14 mouse cellular contexts compared by ENCODE assay signal in the genomic region with DNA sequence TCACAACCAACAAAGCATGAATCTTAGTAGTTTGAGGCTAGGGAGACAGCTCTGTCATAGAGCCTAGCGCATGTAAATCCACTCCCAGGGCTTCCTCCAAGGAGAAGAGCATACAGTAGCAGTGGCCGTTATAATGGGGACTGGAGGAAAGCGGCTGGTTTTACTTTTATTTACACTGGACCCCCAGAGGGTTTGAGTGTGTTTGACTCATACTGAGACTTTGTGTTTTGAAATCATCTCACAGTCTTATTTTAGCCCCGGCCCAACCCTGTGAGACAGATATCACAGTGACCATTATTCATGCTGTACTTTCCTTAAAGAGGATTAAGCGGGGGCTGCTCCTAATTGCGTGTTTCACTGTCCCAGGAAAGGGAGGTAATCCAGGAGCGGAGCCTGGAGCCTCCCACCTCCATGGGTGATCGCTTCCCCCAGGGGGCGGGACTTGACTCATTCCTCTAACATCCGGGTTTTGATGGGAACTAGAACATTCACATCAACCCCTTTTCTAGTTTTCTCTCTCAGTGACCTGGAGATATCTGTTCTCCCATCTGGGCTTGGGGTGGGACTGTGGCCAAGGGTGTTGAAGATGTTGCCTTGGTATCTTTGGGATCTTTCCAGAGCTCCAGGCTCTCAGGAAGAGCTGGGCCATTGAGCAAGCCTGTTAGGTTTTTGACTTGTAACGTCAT. TPM values are rescaled to one million over a fixed set of nuclear protein-coding genes. Genes with fewer than 3 reads are reported as not detected.
DNase-seq lines count a peak whose midpoint lies in the region; ATAC-seq and TF ChIP-seq lines count a peak whose summit lies in the region.
"Had no signal": no experiment of that assay in that cellular context is flagged by ENCODE, and none has a peak within 500 bp of the region (broad histone marks: within the 10 kb centered on the region; RNA-seq: fewer than 3 reads in every experiment).

No protein-coding gene starts in this region.

- DNase-seq in testis, postnatal 10 days (ENCODE audit: low spot score): peak; percentile 58
- no peak for DNase-seq in testis, postnatal 14 days (ENCODE audit: low spot score)
- DNase-seq in adrenal gland, postnatal 36 days: peak; percentile 22 to 45
- peak; percentile 34 for DNase-seq in stomach, postnatal 0 days (ENCODE audit: low spot score)
- DNase-seq in cerebellum, adult 8-10 months: no peak
- no peak for DNase-seq in urinary bladder, postnatal 10 days (ENCODE audit: low spot score)
- DNase-seq: cerebellum, adult 11 months had no signal

- no peak overlapping the region for H3K9ac ChIP-seq in intestine, embryonic 16.5 days (ENCODE audit: low read depth, low read length)
- no peak overlapping the region for H3K9ac ChIP-seq in intestine, postnatal 0 days (ENCODE audit: low read depth, low read length)
- no peak overlapping the region for H3K9ac ChIP-seq in stomach, postnatal 0 days (ENCODE audit: low read length)
- H3K9ac ChIP-seq: liver, embryonic 14.5 days had no signal

- peaks cover 23% of the 10 kb centered on the region for H3K4me1 ChIP-seq in intestine, embryonic 16.5 days (ENCODE audit: control insufficient read depth, insufficient read depth, low read length)
- 0 out of 2 replicates have a peak, but pooled peaks cover 3% of the 10 kb centered on the region for H3K4me1 ChIP-seq in intestine, postnatal 0 days (replicated peaks; ENCODE audit: control insufficient read depth, insufficient read depth, low read length)
- H3K4me1 ChIP-seq in stomach, postnatal 0 days (replicated peaks; ENCODE audit: control insufficient read depth, insufficient read depth): peaks cover 2% of the 10 kb centered on the region; the same call in 1 of the 2 replicates

- H3K9me3 ChIP-seq in intestine, embryonic 16.5 days (ENCODE audit: control insufficient read depth, low read length): no peaks in the 10 kb centered on the region
- no peaks in the 10 kb centered on the region for H3K9me3 ChIP-seq in intestine, postnatal 0 days (ENCODE audit: control insufficient read depth)
- H3K9me3 ChIP-seq in stomach, postnatal 0 days (ENCODE audit: control insufficient read depth, low read length): no peaks in the 10 kb centered on the region

- peak overlapping the region; percentile 61 for H3K27ac ChIP-seq in intestine, embryonic 16.5 days (ENCODE audit: low read length)
- H3K27ac ChIP-seq in intestine, postnatal 0 days (ENCODE audit: low read depth, low read length): no peak overlapping the region
- H3K27ac ChIP-seq in stomach, postnatal 0 days (replicated peaks): peak overlapping the region; percentile 46; the same call in 1 of the 2 replicates
- H3K27ac ChIP-seq: liver, embryonic 14.5 days had no signal

- no peak overlapping the region for H3K4me3 ChIP-seq in intestine, embryonic 16.5 days (ENCODE audit: low read length)
- H3K4me3 ChIP-seq in intestine, postnatal 0 days (ENCODE audit: low read depth, low read length): no peak overlapping the region
- H3K4me3 ChIP-seq in stomach, postnatal 0 days (ENCODE audit: low read depth, low read length): no peak overlapping the region
- H3K4me3 ChIP-seq: erythroblast, embryonic 14.5 days had no signal

- TF ChIP-seq EP300 in stomach, postnatal 0 days (optimal IDR thresholded peaks at IDR 0.05): no peak

- 51% methylated on average over 11 of the region's 11 CpGs for WGBS in intestine, embryonic 16.5 days
- 48% methylated on average over 11 of the region's 11 CpGs for WGBS in intestine, postnatal 0 days
- 39% methylated on average over 11 of the region's 11 CpGs for WGBS in stomach, postnatal 0 days

- H3K4me2 ChIP-seq in intestine, embryonic 16.5 days (ENCODE audit: low read depth, low read length): no peak overlapping the region
- H3K4me2 ChIP-seq in intestine, postnatal 0 days (replicated peaks; ENCODE audit: low read depth): no peak overlapping the region
- no peak overlapping the region for H3K4me2 ChIP-seq in stomach, postnatal 0 days (replicated peaks; ENCODE audit: low read depth)

- H3K27me3 ChIP-seq in intestine, embryonic 16.5 days (replicated peaks; ENCODE audit: control insufficient read depth, insufficient read depth, low read length): no peaks in the 10 kb centered on the region
- no peaks in the 10 kb centered on the region for H3K27me3 ChIP-seq in intestine, postnatal 0 days (replicated peaks; ENCODE audit: control insufficient read depth, insufficient read depth, low read length)
- H3K27me3 ChIP-seq in stomach, postnatal 0 days (ENCODE audit: control insufficient read depth, insufficient read depth, low read length): no peaks in the 10 kb centered on the region

- no peaks in the 10 kb centered on the region for H3K36me3 ChIP-seq in intestine, embryonic 16.5 days (ENCODE audit: control insufficient read depth, insufficient read depth, low read length)
- H3K36me3 ChIP-seq in intestine, postnatal 0 days (ENCODE audit: control insufficient read depth, insufficient read depth): no peaks in the 10 kb centered on the region
- no peaks in the 10 kb centered on the region for H3K36me3 ChIP-seq in stomach, postnatal 0 days (ENCODE audit: control insufficient read depth, insufficient read depth, low read length)

- ATAC-seq in intestine, embryonic 16.5 days: no peak
- ATAC-seq in intestine, postnatal 0 days: no peak
- peak; percentile 24; the same call in 1 of the 2 replicates for ATAC-seq in stomach, postnatal 0 days (ENCODE audit: low FRiP score, low TSS enrichment)
- ATAC-seq: activated CD4-positive, CD25-positive, alpha-beta regulatory T cell, adult 4 months had no signal

- no peak for TF ChIP-seq CTCF in intestine, postnatal 0 days (IDR thresholded peaks at IDR 0.05; ENCODE audit: low read depth)
- TF ChIP-seq CTCF in stomach, postnatal 0 days (IDR thresholded peaks at IDR 0.05; ENCODE audit: low read depth): no peak

RNA-seq across cellular contexts. Expression of gene Itgb3, which starts 20.0 kb away (rescaled TPM):
- 4.9 and 5.5 TPM in 2 replicates for polyA plus RNA-seq in intestine, embryonic 16.5 days (2015; fragmentation: Nextera tagmentation; extraction: Ambion mirVana)
- 5.3 and 6.1 TPM in 2 replicates for polyA plus RNA-seq in intestine, postnatal 0 days (2015; fragmentation: Nextera tagmentation; extraction: Ambion mirVana)
- 10 to 100 TPM in 1 of 2 experiments, 1 to 10 TPM in 1; 5.1 to 18.0 TPM for total RNA-seq in adrenal gland, postnatal 36 days (2021)
- 4.7 and 5.1 TPM in 2 replicates for polyA plus RNA-seq in stomach, postnatal 0 days (2015; fragmentation: Nextera tagmentation; extraction: Ambion mirVana)

RNA-seq across cellular contexts. Expression of gene Gm11639, which starts 57.7 kb away (rescaled TPM):
- 0.02 TPM in 1 of 2 replicates, not detected in the other for polyA plus RNA-seq in intestine, embryonic 16.5 days (2015; fragmentation: Nextera tagmentation; extraction: Ambion mirVana)
- polyA plus RNA-seq in intestine, postnatal 0 days (2015; fragmentation: Nextera tagmentation; extraction: Ambion mirVana): 0.01 TPM in 1 of 2 replicates, not detected in the other
- total RNA-seq in adrenal gland, postnatal 36 days (2021): under 1 TPM; 0.03 to 0.10 TPM
- polyA plus RNA-seq in stomach, postnatal 0 days (2015; fragmentation: Nextera tagmentation; extraction: Ambion mirVana): 0.01 TPM in 2 replicates
- total RNA-seq: hematopoietic stem cell, adult 5-6 weeks had no signal
- polyA plus RNA-seq: erythroblast, embryonic 14.5 days; urinary bladder, adult 2 months had no signal

Comparison
In these comparisons a context has a peak if more than half of its experiments do, and no peak if none do; other contexts are left out.
1. DNase-seq: peak in testis, postnatal 10 days (single experiment), adrenal gland, postnatal 36 days (2 of 2) and stomach, postnatal 0 days (single experiment); none in testis, postnatal 14 days (single experiment), cerebellum, adult 8-10 months (single experiment) and urinary bladder, postnatal 10 days (single experiment).